Mouse (Mus musculus) stomach, embryonic 14.5 days (tissue): ENCODE measurements around the gene 6430548M08Rik. TPM values are rescaled to one million over a fixed set of nuclear protein-coding genes. Genes with fewer than 3 reads are reported as not detected.

ENCODE experiments used
- ATAC-seq: fragments of 200-750 bp; cut with Nextera tagmentation; 2 replicates; pipeline ENCODE4 v1.8.0; 2017; ENCODE audit warnings: low read depth, moderate TSS enrichment; ENCODE audit not compliant: insufficient number of reproducible peaks, insufficient read depth, low FRiP score
- H3K27ac ChIP-seq: fragments of 300-500 bp; sonication (generic); 2 replicates; pipeline ENCODE4 v1.5.1; 2014; ENCODE audit warnings: mild to moderate bottlenecking, low read length, moderate library complexity, mixed read lengths
- H3K27me3 ChIP-seq: fragments of 300-500 bp; sonication (generic); 2 replicates; pipeline ENCODE4 v1.6.1; 2014; ENCODE audit warnings: low read length, control low read depth, mixed read lengths; ENCODE audit not compliant: control insufficient read depth, insufficient read depth
- H3K36me3 ChIP-seq: fragments of 300-500 bp; sonication (generic); 2 replicates; pipeline ENCODE4 v1.6.1; 2014; ENCODE audit warnings: mild to moderate bottlenecking, control low read depth, low read length, moderate library complexity, mixed read lengths; ENCODE audit not compliant: control insufficient read depth, insufficient read depth
- H3K4me1 ChIP-seq: fragments of 300-500 bp; sonication (generic); 2 replicates; pipeline ENCODE4 v1.6.1; 2014; ENCODE audit warnings: low read length, control low read depth, mixed read lengths; ENCODE audit not compliant: control insufficient read depth, insufficient read depth
- H3K4me2 ChIP-seq: fragments of 300-500 bp; sonication (generic); replicated peaks from 2 replicates; pipeline ENCODE4 v1.6.1; 2014; ENCODE audit warnings: low read depth, low read length, control low read depth
- H3K4me3 ChIP-seq: fragments of 300-500 bp; sonication (generic); 2 replicates; pipeline ENCODE4 v1.5.1; 2014; ENCODE audit warnings: low read depth, low read length, control low read depth
- H3K9ac ChIP-seq: fragments of 300-500 bp; sonication (generic); replicated peaks from 2 replicates; pipeline ENCODE4 v1.6.1; 2014; ENCODE audit warnings: low read depth, mild to moderate bottlenecking, control low read depth, low read length, moderate library complexity, mixed read lengths
- H3K9me3 ChIP-seq: fragments of 300-500 bp; sonication (generic); 2 replicates; pipeline ENCODE4 v1.6.1; 2016; ENCODE audit warnings: low read depth, low read length, control low read depth; ENCODE audit not compliant: control insufficient read depth
- WGBS: fragments of 180-500 bp; shearing (Covaris S2); extraction: QIAGEN DNeasy Blood & Tissue Kit; methylation state at CpG from one replicate; pipeline ENCODE4 v1.1.7; 2014; 5-methylcytosine and 5-hydroxymethylcytosine counted together
- polyA plus RNA-seq: library from polyadenylated mRNA; unstranded; fragments of >200 nt; fragmentation: Nextera tagmentation; extraction: Ambion mirVana; gene quantifications from 2 replicates; pipeline ENCODE4 v1.2.1, GENCODE M21; 2014

Gene 6430548M08Rik
- polyA plus RNA-seq, 1 experiment from 2014 or later = 6.6 TPM

DNA sequence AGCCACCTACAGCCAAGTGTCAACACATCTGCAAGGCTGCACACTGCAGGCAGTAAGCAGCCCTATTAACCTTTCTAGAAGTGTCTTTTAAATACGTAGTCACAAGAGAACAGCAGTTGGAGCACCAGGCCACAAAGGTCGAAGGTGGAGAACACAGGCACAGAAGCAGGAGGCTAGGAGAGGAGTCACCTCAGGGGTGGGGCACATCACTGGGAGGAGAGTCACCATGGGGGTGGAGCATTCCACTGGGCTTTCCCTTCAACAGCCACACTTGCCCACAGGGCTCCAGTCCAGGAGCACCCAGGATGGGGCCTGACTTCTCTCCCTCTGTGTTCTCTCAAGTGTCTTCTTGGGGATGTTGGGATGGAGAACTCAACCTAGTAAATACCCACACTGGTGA, 17.5 kb upstream of the 6430548M08Rik start:
- Histone ChIP-seq H3K27ac (no peak overlapping the region), H3K9me3 (no peaks in the 10 kb centered on the region), H3K9ac (no peak overlapping the region), H3K4me1 (peaks cover 12% of the 10 kb centered on the region), H3K27me3 (no peaks in the 10 kb centered on the region), H3K36me3 (peaks cover 13% of the 10 kb centered on the region), H3K4me3 (no peak overlapping the region), H3K4me2 (no peak overlapping the region)
- ATAC-seq = no peak
- WGBS = 62% methylated on average over 2 of the region's 2 CpGs

DNA sequence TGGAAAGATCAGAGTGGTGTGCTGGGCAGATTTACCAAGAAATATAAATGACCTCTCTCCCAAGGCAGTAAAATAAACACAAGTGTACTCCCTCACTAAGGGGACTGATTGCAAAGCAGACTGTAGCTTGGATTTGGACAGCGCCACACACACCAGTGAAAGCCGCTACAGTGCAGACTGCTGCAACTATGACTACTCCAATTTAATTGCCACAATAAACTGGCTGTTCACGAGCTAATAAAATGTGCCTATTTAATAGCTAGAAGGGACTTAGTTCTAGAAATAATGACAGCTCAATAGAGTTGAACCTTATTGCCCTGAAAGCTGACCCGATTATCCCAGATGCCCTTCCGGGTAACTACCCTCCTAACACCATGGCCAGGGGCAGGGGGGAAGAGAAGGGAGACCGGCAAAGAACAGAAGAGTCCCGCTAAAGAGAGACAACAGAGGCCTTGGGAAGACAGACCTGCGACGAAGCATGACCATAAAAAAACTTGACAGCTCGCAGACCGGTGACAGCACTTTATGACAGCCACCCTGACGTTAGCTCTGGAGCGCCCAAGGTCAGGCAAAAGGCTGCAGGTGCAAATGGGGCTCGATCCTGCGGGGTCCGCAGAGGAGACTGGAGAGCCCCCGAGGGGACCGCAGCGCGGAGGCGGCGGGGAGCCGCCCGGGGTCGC, 13.4 kb upstream of the 6430548M08Rik start:
- WGBS = 4% methylated on average over 25 of the region's 25 CpGs
- no peaks in the 10 kb centered on the region for H3K36me3 ChIP-seq
- no peaks in the 10 kb centered on the region for H3K9me3 ChIP-seq
- peak overlapping the region; percentile 88; the same call in 1 of the 2 replicates for H3K27ac ChIP-seq
- H3K4me3 ChIP-seq = peak overlapping the region; percentile 72
- ATAC-seq = no peak
- peaks cover 18% of the 10 kb centered on the region for H3K4me1 ChIP-seq
- H3K9ac ChIP-seq = peak overlapping the region; percentile 82
- peak overlapping the region; percentile 81 for H3K4me2 ChIP-seq
- H3K27me3 ChIP-seq = no peaks in the 10 kb centered on the region

DNA sequence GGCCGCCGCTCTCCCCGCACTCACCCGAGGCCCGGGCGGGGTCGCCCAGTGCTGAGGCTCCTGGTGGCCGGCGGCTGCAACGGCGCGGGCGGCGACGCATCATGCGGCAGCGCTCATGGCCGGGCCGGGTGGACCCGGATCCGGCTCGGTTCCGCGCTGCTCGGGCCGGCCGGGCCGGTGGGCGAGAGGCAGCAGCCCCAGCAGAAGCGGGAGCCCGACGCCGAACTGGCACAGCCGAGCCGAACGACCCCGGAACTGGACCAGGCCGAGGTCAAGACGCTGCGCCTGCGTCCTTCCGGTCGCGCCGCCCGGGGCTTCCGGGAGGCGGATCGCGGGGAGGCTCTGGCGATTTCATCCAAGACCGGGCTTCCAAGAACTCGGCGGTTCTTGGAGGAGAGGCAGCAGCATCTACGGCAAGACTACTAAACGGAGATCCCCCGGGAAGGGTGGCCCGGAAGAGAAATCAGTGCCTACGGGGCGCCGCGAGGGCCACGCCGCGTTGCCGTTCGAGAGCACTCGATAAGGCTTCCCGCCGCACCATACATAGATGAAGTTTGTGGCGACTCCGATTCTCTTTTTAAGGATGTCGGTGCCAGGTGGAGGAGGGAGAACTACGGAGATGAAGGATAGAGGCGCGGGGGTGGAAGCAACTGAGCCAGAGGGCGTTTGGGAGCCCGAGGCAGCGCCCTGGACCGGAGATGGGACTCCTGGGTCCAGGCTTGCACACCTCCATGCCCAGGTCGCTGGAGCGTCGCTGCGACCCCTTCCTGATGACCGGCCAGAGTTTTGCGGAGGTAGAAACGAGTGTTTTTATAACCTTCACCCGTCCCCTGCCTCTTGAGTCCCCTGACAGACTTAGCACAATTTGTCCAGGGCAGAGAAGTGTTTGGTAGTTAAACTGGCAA, 12.6 kb upstream of the 6430548M08Rik start, which contains the start of gene Zdhhc7:
Zdhhc7 (minus strand) TSS at position 415 of the 905 bp plus-strand sequence.
- no peaks in the 10 kb centered on the region for H3K27me3 ChIP-seq
- under 1% methylated on average over 88 of the region's 88 CpGs for WGBS

DNA sequence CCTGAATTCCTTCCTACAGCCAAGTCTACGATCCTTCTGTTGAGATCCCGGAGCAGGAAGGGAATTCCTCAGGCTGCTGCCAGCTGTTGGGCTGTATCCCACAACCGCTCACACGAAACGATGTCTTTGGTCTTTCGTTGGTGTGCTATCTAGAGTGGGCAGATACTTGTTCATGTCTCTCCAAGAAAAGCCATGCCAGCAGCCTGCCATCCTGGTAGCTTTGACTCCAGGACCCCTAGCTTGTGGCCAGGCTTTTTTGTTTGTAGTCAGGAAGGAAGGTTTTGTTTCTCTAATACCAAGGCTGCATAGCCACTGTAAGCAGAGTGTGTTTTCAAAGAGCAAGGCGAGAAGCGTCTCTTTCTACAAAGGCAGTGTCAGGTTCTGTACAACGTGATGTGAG, 10.0 kb upstream of the 6430548M08Rik start:
- ATAC-seq = no peak
- H3K9ac ChIP-seq = no peak overlapping the region
- WGBS = 84% methylated on average over 9 of the region's 9 CpGs
- H3K9me3 ChIP-seq = no peaks in the 10 kb centered on the region
- H3K36me3 ChIP-seq = no peaks in the 10 kb centered on the region
- H3K27me3 ChIP-seq = no peaks in the 10 kb centered on the region
- no peak overlapping the region; the same call in 1 of the 2 replicates for H3K27ac ChIP-seq
- peaks cover 18% of the 10 kb centered on the region for H3K4me1 ChIP-seq
- no peak overlapping the region for H3K4me2 ChIP-seq
- H3K4me3 ChIP-seq = no peak overlapping the region

More for the DNA sequence above, 12.6 kb upstream of the 6430548M08Rik start, which contains the start of gene Zdhhc7:
- Histone ChIP-seq H3K4me1 (peaks cover 18% of the 10 kb centered on the region), H3K27ac (peak within 1 kb of the TSS; percentile 88), H3K9me3 (no peaks in the 10 kb centered on the region), H3K4me3 (peak within 1 kb of the TSS; percentile 72), H3K9ac (peak within 1 kb of the TSS; percentile 82), H3K4me2 (peak within 1 kb of the TSS; percentile 81), H3K36me3 (no peaks in the 10 kb centered on the region)
- ATAC-seq = peak; percentile 69

DNA sequence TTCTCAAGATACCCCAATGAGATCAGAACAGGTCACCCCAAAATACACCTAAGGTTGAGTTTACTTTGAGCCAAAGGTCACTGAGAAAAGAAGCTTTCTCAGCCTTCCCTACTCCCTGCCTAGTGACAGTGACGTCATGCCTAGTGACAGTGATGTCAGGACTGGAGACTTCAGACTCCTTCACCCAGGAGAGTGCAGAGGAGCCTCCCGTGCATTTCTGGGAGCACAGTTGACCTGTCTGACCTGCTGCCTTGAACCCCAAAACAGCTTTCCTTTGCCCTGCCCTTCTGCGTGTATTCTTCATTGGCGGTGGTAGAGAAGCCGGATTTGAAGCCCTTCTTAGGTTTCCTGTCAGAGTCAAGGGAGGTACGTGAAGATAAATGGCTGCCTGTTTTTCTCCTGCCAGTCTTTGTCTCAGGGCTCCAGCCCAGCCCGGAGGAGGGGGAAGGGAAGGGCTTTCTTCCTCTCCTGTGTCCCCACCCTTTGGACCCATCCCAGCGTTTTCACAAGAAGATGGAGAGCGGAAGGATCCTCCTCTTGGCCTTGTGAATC, 9.2 kb upstream of the 6430548M08Rik start:
- no peaks in the 10 kb centered on the region for H3K27me3 ChIP-seq
- 60% methylated on average over 9 of the region's 9 CpGs for WGBS
- no peak overlapping the region for H3K9ac ChIP-seq
- H3K36me3 ChIP-seq = no peaks in the 10 kb centered on the region
- H3K4me3 ChIP-seq = no peak overlapping the region
- no peak for ATAC-seq
- peaks cover 16% of the 10 kb centered on the region for H3K4me1 ChIP-seq
- H3K27ac ChIP-seq = no peak overlapping the region
- no peak overlapping the region for H3K4me2 ChIP-seq
- H3K9me3 ChIP-seq = no peaks in the 10 kb centered on the region

DNA sequence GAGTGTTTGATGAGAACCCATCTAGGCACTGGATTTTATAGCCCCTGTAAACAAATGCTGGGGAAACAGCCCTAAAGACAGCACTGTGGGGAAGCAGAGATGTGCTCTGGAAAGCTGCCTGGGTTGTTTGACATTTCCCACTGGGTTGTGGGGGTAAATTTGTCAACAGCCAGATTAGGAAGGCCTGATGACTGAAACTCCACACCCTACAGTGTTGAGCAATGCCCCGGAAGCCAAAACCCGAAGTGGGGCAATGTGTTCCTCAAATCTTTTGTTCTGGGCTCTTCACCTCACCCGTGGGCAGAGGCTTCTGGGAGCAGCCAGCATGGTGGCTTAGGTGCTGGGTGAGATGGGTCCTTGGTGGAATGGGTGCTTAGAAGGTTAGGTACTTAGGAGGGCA, 4.8 kb upstream of the 6430548M08Rik start:
- no peak for ATAC-seq
- Histone ChIP-seq H3K27ac (no peak overlapping the region), H3K4me3 (no peak overlapping the region), H3K36me3 (no peaks in the 10 kb centered on the region), H3K27me3 (no peaks in the 10 kb centered on the region), H3K4me1 (peaks cover 6% of the 10 kb centered on the region; the same call in 1 of the 2 replicates), H3K4me2 (no peak overlapping the region), H3K9ac (no peak overlapping the region), H3K9me3 (no peaks in the 10 kb centered on the region)
- WGBS = 56% methylated on average over 3 of the region's 3 CpGs

DNA sequence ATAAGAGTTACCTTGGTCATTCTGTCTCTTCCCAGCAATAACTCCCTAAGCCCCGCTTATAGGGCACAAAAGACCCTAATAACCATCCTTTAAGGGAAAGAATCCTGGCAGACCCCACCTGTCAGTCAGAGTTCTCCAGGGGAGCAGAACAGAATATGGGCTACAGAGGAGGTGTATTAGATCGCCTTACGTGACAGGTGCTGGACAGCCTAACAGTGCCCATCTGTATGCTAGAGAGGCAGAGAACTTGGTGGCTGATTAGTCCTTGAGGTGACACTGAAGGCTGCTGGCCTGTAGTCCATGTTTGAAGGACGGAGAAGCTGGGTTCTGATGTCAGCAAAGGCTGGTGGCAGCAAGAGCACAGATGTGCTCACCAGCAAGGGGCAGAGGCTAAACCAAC, 3.0 kb upstream of the 6430548M08Rik start:
- no peaks in the 10 kb centered on the region for H3K36me3 ChIP-seq
- ATAC-seq = no peak
- WGBS = 80% methylated on average over 4 of the region's 4 CpGs
- H3K27me3 ChIP-seq = 0 out of 2 replicates have a peak, but pooled peaks cover 4% of the 10 kb centered on the region
- H3K4me2 ChIP-seq = no peak overlapping the region
- no peak overlapping the region for H3K9ac ChIP-seq
- peaks cover 6% of the 10 kb centered on the region; the same call in 1 of the 2 replicates for H3K4me1 ChIP-seq
- H3K27ac ChIP-seq = no peak overlapping the region
- no peaks in the 10 kb centered on the region; the same call in 1 of the 2 replicates for H3K9me3 ChIP-seq
- H3K4me3 ChIP-seq = no peak overlapping the region

DNA sequence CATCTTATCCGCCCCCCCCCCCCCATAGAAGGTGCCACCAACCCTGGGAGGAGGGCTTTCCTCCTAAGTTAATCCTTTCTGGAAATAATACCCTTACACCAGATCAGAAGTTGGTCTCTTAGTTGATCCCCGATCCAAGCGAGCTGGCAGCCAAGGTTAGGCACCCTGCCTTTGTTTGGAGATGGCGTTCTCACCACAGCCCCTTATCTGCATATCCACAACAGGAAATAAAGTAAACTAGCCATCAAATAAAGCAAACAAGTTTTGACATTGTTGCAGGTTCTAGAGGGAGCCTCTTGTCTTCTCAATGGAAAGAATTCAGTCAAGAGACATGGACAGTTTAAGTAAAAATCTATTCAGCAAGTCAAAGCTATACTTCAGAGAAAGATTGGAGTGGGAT, 2.6 kb upstream of the 6430548M08Rik start:
- Histone ChIP-seq H3K4me1 (peaks cover 6% of the 10 kb centered on the region; the same call in 1 of the 2 replicates), H3K27me3 (0 out of 2 replicates have a peak, but pooled peaks cover 6% of the 10 kb centered on the region), H3K4me3 (no peak overlapping the region), H3K36me3 (no peaks in the 10 kb centered on the region), H3K4me2 (no peak overlapping the region), H3K9me3 (no peaks in the 10 kb centered on the region; the same call in 1 of the 2 replicates), H3K9ac (no peak overlapping the region), H3K27ac (no peak overlapping the region)
- 57% methylated on average over 4 of the region's 4 CpGs for WGBS
- no peak for ATAC-seq
